Mouse (Mus musculus): ENCODE measurements around the gene Zdhhc18. TPM values are rescaled to one million over a fixed set of nuclear protein-coding genes. Genes with fewer than 3 reads are reported as not detected.

Gene Zdhhc18
- total and polyA plus RNA-seq, 2 experiments from 2014 or later: 1.7 to 11.4 TPM

GRCm38 (mm10) chr4:133622161-133622695, 27.7 kb downstream of the Zdhhc18 start:
- no peak overlapping the region for H3K4me3 ChIP-seq (ENCODE audit: low read depth, low read length)
- H3K4me1 ChIP-seq (ENCODE audit: control insufficient read depth, insufficient read depth): peaks cover 8% of the 10 kb centered on the region; the same call in 1 of the 2 replicates
- H3K9me3 ChIP-seq (replicated peaks; ENCODE audit: control insufficient read depth, low read length): no peaks in the 10 kb centered on the region
- ATAC-seq (ENCODE audit: insufficient read depth, low read depth): no peak
- no peak for TF ChIP-seq EP300 (IDR thresholded peaks at IDR 0.05; ENCODE audit: low read depth)
- TF ChIP-seq CTCF (IDR thresholded peaks at IDR 0.05; ENCODE audit: low read depth): no peak
- H3K27ac ChIP-seq (ENCODE audit: low read depth): no peak overlapping the region; the same call in 1 of the 2 replicates
- DNase-seq (ENCODE audit: low spot score): no peak
- no peak overlapping the region for H3K4me2 ChIP-seq (ENCODE audit: low read depth, low read length)
- no peak overlapping the region for H3K9ac ChIP-seq (replicated peaks; ENCODE audit: low read depth, low read length)
- no peaks in the 10 kb centered on the region for H3K27me3 ChIP-seq (ENCODE audit: control insufficient read depth, insufficient read depth, low read length)
- WGBS: 69% methylated on average over 11 of the region's 11 CpGs
- H3K36me3 ChIP-seq (replicated peaks; ENCODE audit: control insufficient read depth, insufficient read depth, low read length): peaks cover 30% of the 10 kb centered on the region

GRCm38 (mm10) chr4:133620668-133621067, 29.3 kb downstream of the Zdhhc18 start:
- no peaks in the 10 kb centered on the region for H3K27me3 ChIP-seq (ENCODE audit: control insufficient read depth, insufficient read depth, low read length)
- H3K9ac ChIP-seq (replicated peaks; ENCODE audit: low read depth, low read length): no peak overlapping the region
- peaks cover 19% of the 10 kb centered on the region for H3K36me3 ChIP-seq (replicated peaks; ENCODE audit: control insufficient read depth, insufficient read depth, low read length)
- peaks cover 8% of the 10 kb centered on the region; the same call in 1 of the 2 replicates for H3K4me1 ChIP-seq (ENCODE audit: control insufficient read depth, insufficient read depth)
- no peak overlapping the region for H3K4me2 ChIP-seq (ENCODE audit: low read depth, low read length)
- TF ChIP-seq CTCF (IDR thresholded peaks at IDR 0.05; ENCODE audit: low read depth) (no peak), EP300 (IDR thresholded peaks at IDR 0.05; ENCODE audit: low read depth) (no peak)
- DNase-seq (ENCODE audit: low spot score) (no peak), ATAC-seq (ENCODE audit: insufficient read depth, low read depth) (no peak)
- H3K9me3 ChIP-seq (replicated peaks; ENCODE audit: control insufficient read depth, low read length): no peaks in the 10 kb centered on the region
- H3K27ac ChIP-seq (ENCODE audit: low read depth): peak overlapping the region; percentile 34; the same call in 1 of the 2 replicates
- 81% methylated on average over 8 of the region's 8 CpGs for WGBS
- H3K4me3 ChIP-seq (ENCODE audit: low read depth, low read length): no peak overlapping the region

- no peaks in the 10 kb centered on the region for H3K9me3 ChIP-seq (replicated peaks; ENCODE audit: control insufficient read depth, low read length)
- no peak overlapping the region for H3K27ac ChIP-seq (ENCODE audit: low read depth)
- TF ChIP-seq EP300 (IDR thresholded peaks at IDR 0.05; ENCODE audit: low read depth): no peak
- no peak for TF ChIP-seq CTCF (IDR thresholded peaks at IDR 0.05; ENCODE audit: low read depth)
- no peak overlapping the region for H3K9ac ChIP-seq (replicated peaks; ENCODE audit: low read depth, low read length)
- H3K27me3 ChIP-seq (ENCODE audit: control insufficient read depth, insufficient read depth, low read length): no peaks in the 10 kb centered on the region
- no peak overlapping the region for H3K4me2 ChIP-seq (ENCODE audit: low read depth, low read length)
- 34% methylated on average over 4 of the region's 4 CpGs for WGBS
- DNase-seq (ENCODE audit: low spot score): no peak
- H3K36me3 ChIP-seq (replicated peaks; ENCODE audit: control insufficient read depth, insufficient read depth, low read length): peaks cover 13% of the 10 kb centered on the region
- peaks cover 8% of the 10 kb centered on the region; the same call in 1 of the 2 replicates for H3K4me1 ChIP-seq (ENCODE audit: control insufficient read depth, insufficient read depth)
- H3K4me3 ChIP-seq (ENCODE audit: low read depth, low read length): no peak overlapping the region
- ATAC-seq (ENCODE audit: insufficient read depth, low read depth): peak; percentile 30
These were observed 30.3 kb downstream of the Zdhhc18 start for GRCm38 (mm10) chr4:133619473-133620136.

GRCm38 (mm10) chr4:133617936-133618335, 32.0 kb downstream of the Zdhhc18 start:
- no peaks in the 10 kb centered on the region for H3K27me3 ChIP-seq (ENCODE audit: control insufficient read depth, insufficient read depth, low read length)
- no peaks in the 10 kb centered on the region for H3K9me3 ChIP-seq (replicated peaks; ENCODE audit: control insufficient read depth, low read length)
- peaks cover 8% of the 10 kb centered on the region; the same call in 1 of the 2 replicates for H3K4me1 ChIP-seq (ENCODE audit: control insufficient read depth, insufficient read depth)
- no peak for ATAC-seq (ENCODE audit: insufficient read depth, low read depth)
- no peak overlapping the region for H3K9ac ChIP-seq (replicated peaks; ENCODE audit: low read depth, low read length)
- DNase-seq (ENCODE audit: low spot score): no peak
- no peak overlapping the region for H3K4me2 ChIP-seq (ENCODE audit: low read depth, low read length)
- H3K36me3 ChIP-seq (replicated peaks; ENCODE audit: control insufficient read depth, insufficient read depth, low read length): peaks cover 9% of the 10 kb centered on the region
- TF ChIP-seq EP300 (IDR thresholded peaks at IDR 0.05; ENCODE audit: low read depth) (no peak), CTCF (IDR thresholded peaks at IDR 0.05; ENCODE audit: low read depth) (no peak)
- no peak overlapping the region for H3K27ac ChIP-seq (ENCODE audit: low read depth)
- WGBS: 82% methylated on average over 11 of the region's 11 CpGs
- H3K4me3 ChIP-seq (ENCODE audit: low read depth, low read length): no peak overlapping the region

- ATAC-seq (ENCODE audit: insufficient read depth, low read depth) (peak; percentile 25; the same call in 1 of the 2 replicates), DNase-seq (ENCODE audit: low spot score) (no peak)
- Histone ChIP-seq H3K4me2 (ENCODE audit: low read depth, low read length) (no peak overlapping the region), H3K4me3 (ENCODE audit: low read depth, low read length) (no peak overlapping the region), H3K27ac (ENCODE audit: low read depth) (peak overlapping the region; percentile 11; the same call in 1 of the 2 replicates), H3K27me3 (ENCODE audit: control insufficient read depth, insufficient read depth, low read length) (no peaks in the 10 kb centered on the region), H3K4me1 (ENCODE audit: control insufficient read depth, insufficient read depth) (peaks cover 8% of the 10 kb centered on the region; the same call in 1 of the 2 replicates), H3K36me3 (replicated peaks; ENCODE audit: control insufficient read depth, insufficient read depth, low read length) (peaks cover 20% of the 10 kb centered on the region), H3K9me3 (replicated peaks; ENCODE audit: control insufficient read depth, low read length) (no peaks in the 10 kb centered on the region), H3K9ac (replicated peaks; ENCODE audit: low read depth, low read length) (no peak overlapping the region)
- WGBS: 62% methylated on average over 10 of the region's 10 CpGs
- no peak for TF ChIP-seq EP300 (IDR thresholded peaks at IDR 0.05; ENCODE audit: low read depth)
- no peak for TF ChIP-seq CTCF (IDR thresholded peaks at IDR 0.05; ENCODE audit: low read depth)
These were observed 34.5 kb downstream of the Zdhhc18 start for GRCm38 (mm10) chr4:133615416-133615815.
